Mouse (Mus musculus) CD4-positive naive resting alpha-beta T cell, adult 57 days (primary cell): Measurements from ENCODE around the gene Bola2. TPM values are rescaled to one million over a fixed set of nuclear protein-coding genes. Genes with fewer than 3 reads are reported as not detected.

ENCODE experiments used
- total RNA-seq: library from RNA; stranded (reverse); gene quantifications from one replicate; pipeline ENCODE4 v1.2.4, GENCODE M21; 2023

Gene Bola2
- 186 TPM for total RNA-seq

DNA sequence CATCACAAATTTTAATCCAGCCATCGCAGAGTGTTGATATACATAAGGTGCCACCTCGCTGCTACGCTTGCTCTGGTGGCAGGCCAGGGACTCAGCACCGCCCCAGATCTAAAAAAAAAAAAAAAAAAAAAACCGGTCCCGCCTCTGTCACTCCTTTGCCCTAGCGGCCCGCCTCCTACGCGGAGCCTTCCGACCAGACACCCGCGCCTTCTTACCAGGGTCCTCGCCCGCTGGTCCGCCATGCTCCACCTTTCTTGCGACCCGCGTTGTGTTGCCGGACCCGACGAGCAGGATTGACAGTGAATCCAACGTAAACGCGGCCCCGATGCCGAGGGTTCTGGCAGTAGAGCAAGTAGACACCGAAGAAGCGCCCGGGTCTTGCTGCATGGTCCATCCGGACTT is at the start of gene Bola2:
Bola2 (plus strand) TSS at position 192 of the 402 bp plus-strand sequence.

DNA sequence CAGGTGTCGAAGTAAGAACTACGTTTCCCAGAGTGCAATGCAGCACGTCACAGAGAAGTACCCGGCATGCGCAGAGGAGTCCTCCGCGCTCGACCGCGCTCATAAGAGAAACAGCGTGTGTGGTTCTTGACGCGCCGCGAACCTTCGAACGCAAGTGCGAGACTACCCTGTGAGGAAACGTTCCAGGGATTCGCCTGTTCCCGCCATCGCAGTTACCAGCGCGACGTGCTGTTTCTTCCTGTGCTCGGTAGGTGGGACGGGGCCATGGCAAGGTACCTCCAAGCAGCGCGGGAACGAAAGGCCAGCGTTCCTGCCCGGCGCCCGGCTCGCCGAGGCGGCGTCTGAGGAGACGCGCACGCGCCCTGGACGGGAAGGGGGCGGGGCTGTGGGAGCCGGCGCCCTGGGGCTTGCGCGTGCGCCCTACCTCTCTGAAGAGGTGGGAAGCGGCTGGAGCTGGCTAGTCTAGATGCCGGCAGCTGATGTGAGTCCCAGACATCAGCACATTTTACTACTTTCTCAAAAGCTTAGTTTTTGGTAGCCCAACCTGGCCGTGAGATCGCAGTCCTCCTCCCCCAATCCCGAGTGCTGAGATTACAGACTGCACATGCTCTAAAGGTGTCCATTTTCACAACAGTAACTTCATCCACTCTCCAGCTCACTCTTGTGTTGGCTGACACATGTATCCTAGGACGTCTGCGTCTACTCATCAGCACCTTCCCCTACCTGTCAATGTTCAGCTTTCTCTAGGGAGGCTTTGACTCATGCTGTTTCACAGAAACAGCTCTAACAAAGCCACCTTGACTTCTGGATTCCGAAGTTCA is 45.8 kb upstream of the Bola2 start, which contains the start of gene Sgf29:
Sgf29 (plus strand) TSS at position 79 of the 821 bp plus-strand sequence.

DNA sequence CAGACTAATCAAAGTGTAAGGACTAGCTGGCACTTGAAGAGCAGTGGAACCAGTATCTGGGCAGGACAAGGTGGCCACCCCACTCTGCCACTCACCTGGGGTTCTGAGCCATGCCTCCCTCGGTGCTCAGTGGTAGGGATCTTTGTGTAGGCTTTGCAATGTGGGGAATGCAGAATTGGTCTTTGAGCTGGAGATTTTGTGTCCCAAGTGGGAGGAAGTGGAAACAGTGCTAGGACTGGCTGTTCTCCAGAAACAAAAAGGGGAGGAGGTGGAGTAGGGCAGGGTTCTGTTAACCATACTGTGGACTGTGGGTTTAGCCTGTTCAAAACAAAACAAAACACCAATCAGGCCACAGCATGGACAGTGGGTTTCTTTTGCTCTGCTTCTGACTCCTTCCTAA is 19.0 kb upstream of the Bola2 start, which contains the start of gene Sult1a1:
Sult1a1 (minus strand) TSS at position 226 of the 400 bp plus-strand sequence.

DNA sequence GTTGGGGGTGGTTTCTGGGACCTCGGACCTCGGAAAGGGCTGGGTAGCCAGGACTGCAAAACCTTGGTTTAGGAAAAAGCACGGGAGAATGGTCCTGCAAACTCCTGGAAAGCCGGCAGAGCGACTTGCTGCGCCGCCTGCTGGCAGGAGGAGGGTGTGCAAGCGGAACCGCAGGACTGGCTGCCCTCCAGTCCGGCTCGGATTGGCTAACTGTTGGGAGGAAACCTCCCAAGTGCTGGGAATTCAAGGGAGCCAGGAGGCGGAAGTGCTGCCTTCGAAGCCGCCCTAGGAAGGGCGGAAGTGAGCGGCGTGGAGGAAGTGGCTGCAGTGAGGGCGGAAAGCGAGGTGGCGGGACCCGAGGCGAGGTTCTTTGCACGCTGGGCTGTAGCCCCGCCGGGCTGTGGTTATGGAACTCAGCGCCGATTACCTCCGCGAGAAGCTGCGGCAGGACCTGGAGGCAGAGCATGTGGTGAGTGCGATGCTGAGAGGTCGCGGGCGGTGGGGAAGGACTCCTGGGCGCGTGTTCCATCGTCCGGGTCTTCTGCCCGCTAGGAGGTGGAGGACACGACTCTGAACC is 518 bp downstream of the Bola2 start, which contains the start of gene Slx1b:
Slx1b (minus strand) TSS at position 154 of the 577 bp plus-strand sequence.

DNA sequence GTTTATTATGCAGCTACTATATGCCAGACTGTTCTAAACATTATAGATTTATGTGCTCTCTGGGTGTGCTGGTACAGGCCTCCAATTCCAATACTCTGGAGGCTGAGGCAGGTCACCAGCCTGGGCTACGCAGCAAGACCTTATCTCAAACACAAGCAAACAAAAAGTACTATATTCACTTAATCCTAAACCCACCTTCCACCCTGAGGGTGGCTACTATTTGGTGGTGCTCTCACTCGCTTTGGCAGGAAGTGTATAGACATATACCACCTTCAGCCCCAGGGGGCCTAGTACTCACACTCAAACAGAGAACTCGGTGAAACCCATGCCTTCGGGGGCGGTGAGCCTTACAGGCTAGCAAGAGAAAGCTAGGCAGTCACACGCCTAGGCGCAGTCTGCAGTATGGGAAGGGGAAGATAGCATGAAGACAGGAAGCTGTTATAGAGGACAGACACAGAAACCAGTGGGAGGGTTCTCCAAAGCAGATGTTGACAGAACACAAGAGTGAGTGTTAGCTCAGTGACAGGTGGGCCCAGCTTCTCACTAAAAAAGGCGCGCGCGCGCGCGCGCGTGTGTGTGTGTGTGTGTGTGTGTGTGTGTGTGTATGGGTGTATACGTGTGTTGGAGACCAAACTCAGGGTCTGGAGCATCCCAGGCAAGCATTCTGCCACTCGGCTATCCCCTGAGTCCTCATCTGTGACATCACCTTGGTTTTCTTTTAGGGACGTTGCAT is 12.4 kb downstream of the Bola2 start, which contains the start of gene Coro1a:
Coro1a (minus strand) TSS at position 346 of the 733 bp plus-strand sequence.

Other genes starting within 250 kb of the Bola2 start
- gene Atp2a1, start 232.3 kb upstream of the Bola2 start, total RNA-seq = 0.86 TPM
- 95.6 TPM for gene Sh2b1, start 220.0 kb upstream of the Bola2 start, total RNA-seq
- 49.0 TPM for gene Tufm, start 208.0 kb upstream of the Bola2 start, total RNA-seq
- 222 TPM for gene Atxn2l, start 192.0 kb upstream of the Bola2 start, total RNA-seq
- 131 TPM for gene Eif3c, start 129.0 kb upstream of the Bola2 start, total RNA-seq
- gene Apobr, start 110.5 kb upstream of the Bola2 start, total RNA-seq = 6.9 TPM
- 108 TPM for gene Cln3, start 109.6 kb upstream of the Bola2 start, total RNA-seq
- not detected for gene Il27, start 100.5 kb upstream of the Bola2 start, total RNA-seq
- 1.3 TPM for gene Nupr1, start 64.5 kb upstream of the Bola2 start, total RNA-seq
- gene Sgf29, start 46.1 kb upstream of the Bola2 start, total RNA-seq = 70.0 TPM
- 0.44 TPM for gene Sult1a1, start 19.0 kb upstream of the Bola2 start, total RNA-seq
- gene Slx1b, start 383 bp downstream of the Bola2 start, total RNA-seq = 10.8 TPM
- 1,350 TPM for gene Coro1a, start 12.4 kb downstream of the Bola2 start, total RNA-seq
- 47.4 TPM for gene Mapk3, start 64.2 kb downstream of the Bola2 start, total RNA-seq
- gene Gdpd3, start 70.9 kb downstream of the Bola2 start, total RNA-seq = 5.8 TPM
- 256 TPM for gene Ypel3, start 81.6 kb downstream of the Bola2 start, total RNA-seq
- 11.5 TPM for gene Tbx6, start 86.1 kb downstream of the Bola2 start, total RNA-seq
- 252 TPM for gene Ppp4c, start 97.1 kb downstream of the Bola2 start, total RNA-seq
- gene Fam57b, start 102.3 kb downstream of the Bola2 start, total RNA-seq = not detected
- not detected for gene 4930451I11Rik, start 136.2 kb downstream of the Bola2 start, total RNA-seq
- gene Doc2a, start 152.0 kb downstream of the Bola2 start, total RNA-seq = not detected
- 19.3 TPM for gene Hirip3, start 166.6 kb downstream of the Bola2 start, total RNA-seq
- gene Ino80e, start 167.0 kb downstream of the Bola2 start, total RNA-seq = 63.0 TPM
- 94.6 TPM for gene Taok2, start 189.3 kb downstream of the Bola2 start, total RNA-seq
- 36.1 TPM for gene Tmem219, start 227.5 kb downstream of the Bola2 start, total RNA-seq
- 39.6 TPM for gene Kctd13, start 233.5 kb downstream of the Bola2 start, total RNA-seq